Mouse (Mus musculus) adrenal gland, adult (tissue): Measurements from ENCODE around the gene Il4ra.

Source experiments
- DNase-seq, 2 experiments: peaks; one replicate each; pipeline ENCODE4 v3.0.0; 2022 to 2023; ENCODE audit warnings: low spot score in 1 of 2; ENCODE audit not compliant: inconsistent age in 2 of 2

Gene Il4ra

GRCm38 (mm10) chr7:125597083-125597482 is 45.2 kb downstream of the Il4ra start:
- DNase-seq: no peak

GRCm38 (mm10) chr7:125597516-125598347 is 45.8 kb downstream of the Il4ra start:
- no peak for DNase-seq

GRCm38 (mm10) chr7:125599373-125599973 is 47.6 kb downstream of the Il4ra start:
- no peak for DNase-seq

GRCm38 (mm10) chr7:125600136-125600535 is 48.2 kb downstream of the Il4ra start:
- no peak for DNase-seq

- DNase-seq: no peak
Observed at GRCm38 (mm10) chr7:125600612-125601279, 48.8 kb downstream of the Il4ra start.

- no peak for DNase-seq
Observed at GRCm38 (mm10) chr7:125601280-125601670, 49.4 kb downstream of the Il4ra start.

GRCm38 (mm10) chr7:125601821-125602448 is 50.0 kb downstream of the Il4ra start:
- no peak for DNase-seq

- DNase-seq: peak in 1 of 2 experiments; percentile 39
Observed at GRCm38 (mm10) chr7:125603185-125603631, 51.3 kb downstream of the Il4ra start, which contains the start of gene Il21r. TSS of gene Il21r (plus strand) at chr7:125603429.

GRCm38 (mm10) chr7:125604362-125605319 is 52.7 kb downstream of the Il4ra start:
- DNase-seq: no peak

- DNase-seq: no peak
Observed at GRCm38 (mm10) chr7:125605725-125606139, 53.8 kb downstream of the Il4ra start.

GRCm38 (mm10) chr7:125606265-125607164 is 54.6 kb downstream of the Il4ra start:
- DNase-seq: no peak

- no peak for DNase-seq
Observed at GRCm38 (mm10) chr7:125607384-125608182, 55.7 kb downstream of the Il4ra start.

- DNase-seq: no peak
Observed at GRCm38 (mm10) chr7:125608183-125608688, 56.3 kb downstream of the Il4ra start.

- DNase-seq: no peak
Observed at GRCm38 (mm10) chr7:125613579-125613978, 61.7 kb downstream of the Il4ra start.

- DNase-seq: no peak
Observed at GRCm38 (mm10) chr7:125615453-125615852, 63.5 kb downstream of the Il4ra start.

GRCm38 (mm10) chr7:125618016-125618415 is 66.1 kb downstream of the Il4ra start:
- no peak for DNase-seq

- DNase-seq: no peak
Observed at GRCm38 (mm10) chr7:125620077-125620476, 68.2 kb downstream of the Il4ra start.
